Mouse (Mus musculus) testis, postnatal 14 days (tissue): ENCODE measurements at regions not wholly inside any gene's neighbourhood (a gene's known extent, or its start where the extent isn't known, plus 50 kb on each side); places are given as distances from the start of the nearest gene placed in this dataset.

Source experiments
- DNase-seq: peaks from one replicate; pipeline ENCODE4 v3.0.0; 2021; ENCODE audit warnings: low spot score

- no peak for DNase-seq
These were observed 613.0 kb downstream of the Nfib start for GRCm38 (mm10) chr4:82092296-82093230.

DNA sequence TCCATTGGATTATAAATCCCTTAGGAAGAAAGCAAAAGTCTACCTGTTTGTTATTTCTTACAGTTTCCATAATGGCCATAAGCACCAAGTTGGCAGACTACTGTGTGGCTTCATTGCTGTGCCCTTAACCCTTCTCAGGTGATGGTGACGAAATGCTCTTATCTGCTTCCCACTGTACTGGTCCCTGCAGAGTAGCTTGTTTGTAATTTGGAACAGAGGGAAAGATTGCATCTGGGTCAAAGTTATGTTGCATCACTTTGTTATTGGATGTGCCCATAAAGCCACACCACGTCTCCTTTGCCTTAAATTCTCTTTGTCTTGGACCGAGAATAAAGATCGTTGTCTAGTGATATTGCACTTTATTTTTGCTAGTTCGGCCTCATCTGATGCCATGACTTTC, 615.9 kb downstream of the Nfib start:
- no peak for DNase-seq

DNA sequence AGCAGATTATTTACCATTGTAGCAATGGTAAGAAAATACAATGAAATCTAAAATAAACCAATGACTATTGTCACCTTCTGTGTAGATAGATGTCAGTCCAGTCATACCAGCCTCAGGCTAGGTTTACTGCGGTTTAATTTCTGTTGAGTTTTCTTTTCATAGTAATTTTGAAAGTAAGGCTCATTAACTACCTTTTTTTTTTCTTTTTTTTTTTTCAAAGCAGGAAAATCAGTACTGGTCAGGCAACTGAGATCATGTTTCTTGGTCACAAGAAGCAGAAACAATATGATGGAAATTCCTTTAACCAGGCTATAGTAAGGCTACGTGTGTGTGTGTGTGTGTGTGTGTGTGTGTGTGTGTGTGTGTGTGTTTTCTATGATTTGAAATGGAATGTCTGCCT, 622.0 kb downstream of the Nfib start:
- no peak for DNase-seq

- no peak for DNase-seq
These were observed 625.4 kb upstream of the Mpdz start for GRCm38 (mm10) chr4:82068050-82068449.

DNA sequence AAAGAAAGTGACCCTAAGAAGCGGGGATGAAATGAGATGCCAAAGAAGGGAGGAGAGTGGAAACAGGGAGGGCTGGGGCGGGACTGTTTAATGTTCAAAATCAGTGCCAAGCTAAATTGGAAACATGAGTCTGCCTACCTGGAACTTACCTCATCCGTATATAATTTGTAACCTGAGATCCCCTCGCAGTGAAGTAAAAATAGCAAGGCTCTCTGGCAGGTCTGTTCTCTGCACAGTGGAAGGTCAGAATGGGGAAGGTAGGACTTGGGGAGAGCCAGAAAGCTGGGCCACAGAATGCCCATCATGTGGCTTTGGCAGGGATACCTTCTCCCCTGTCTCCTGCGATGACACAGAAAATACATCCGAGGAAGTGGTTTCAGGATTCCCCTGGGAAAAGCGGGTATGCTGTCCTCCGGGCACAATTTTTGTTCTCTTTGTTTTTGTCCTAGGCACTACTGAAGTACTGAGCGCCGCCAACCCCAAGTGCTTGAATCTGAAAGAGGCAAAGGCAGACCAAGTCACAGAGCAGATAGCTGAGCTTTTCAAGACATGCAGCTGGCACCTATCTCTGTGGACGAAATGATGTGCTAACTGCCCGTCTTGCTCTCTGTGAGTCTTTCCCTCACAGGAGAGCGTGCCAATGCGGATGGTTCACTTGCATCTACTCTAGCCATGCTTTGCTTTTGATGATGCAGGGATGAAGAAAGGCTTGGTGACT, 623.2 kb upstream of the Mpdz start:
- DNase-seq, result no peak

DNA sequence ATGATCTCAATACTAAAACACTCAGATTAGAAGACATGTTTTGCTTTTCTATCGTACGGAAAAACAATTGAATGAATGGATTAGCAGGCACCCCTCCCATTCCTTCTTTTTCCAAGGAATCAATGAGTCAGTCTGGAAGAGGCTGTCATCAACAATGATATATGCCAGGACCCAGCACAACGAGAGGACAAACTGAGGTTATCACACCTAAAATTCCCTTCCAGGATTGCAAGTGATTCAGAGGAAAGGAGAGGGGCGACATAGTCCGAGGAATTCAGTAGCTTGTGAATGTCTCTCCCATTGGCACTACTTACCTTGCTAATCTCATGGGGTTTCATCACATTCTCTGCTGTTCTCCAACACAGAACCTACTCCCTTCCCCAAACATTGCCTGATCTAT, 620.1 kb upstream of the Mpdz start:
- DNase-seq, result no peak

- DNase-seq, result no peak
These were observed 614.1 kb upstream of the Mpdz start for GRCm38 (mm10) chr4:82056671-82057070.

- no peak for DNase-seq
These were observed 605.6 kb upstream of the Mpdz start for GRCm38 (mm10) chr4:82048171-82048570.

- DNase-seq, result no peak
These were observed 594.9 kb upstream of the Mpdz start for GRCm38 (mm10) chr4:82037473-82037872.

DNA sequence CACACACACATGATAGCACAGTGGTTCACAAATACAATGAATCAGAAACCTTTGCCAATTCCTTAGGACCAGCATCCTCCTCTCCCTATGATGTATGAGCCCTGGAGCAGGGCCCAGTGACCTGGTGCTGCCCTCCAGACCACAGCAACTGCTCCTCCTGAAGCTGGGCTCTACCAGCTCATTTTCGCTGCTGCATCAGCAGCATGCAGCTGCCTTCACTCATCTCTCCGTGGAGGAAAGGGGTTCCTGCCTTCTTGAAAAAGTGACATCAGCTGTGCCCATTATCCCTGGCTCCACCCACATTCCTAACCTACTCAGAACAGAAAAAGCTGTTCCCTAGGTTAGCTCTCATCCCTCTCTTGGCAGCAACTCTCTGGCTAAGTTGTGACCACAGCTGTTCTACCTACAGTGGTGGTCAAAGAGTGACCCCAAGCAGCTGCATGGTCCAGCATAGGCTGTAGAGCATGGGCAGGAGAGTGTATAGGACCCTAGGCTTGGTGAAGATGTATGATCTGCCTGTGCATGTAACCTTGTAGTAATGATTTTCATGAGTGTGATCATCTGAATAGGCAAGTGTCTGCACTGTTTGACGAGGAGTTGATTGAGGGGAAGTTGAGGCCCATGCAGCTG, 592.6 kb upstream of the Mpdz start:
- no peak for DNase-seq

GRCm38 (mm10) chr4:82029237-82029636, 586.6 kb upstream of the Mpdz start:
- DNase-seq, result no peak

- no peak for DNase-seq
These were observed 584.8 kb upstream of the Mpdz start for GRCm38 (mm10) chr4:82027447-82027881.

DNA sequence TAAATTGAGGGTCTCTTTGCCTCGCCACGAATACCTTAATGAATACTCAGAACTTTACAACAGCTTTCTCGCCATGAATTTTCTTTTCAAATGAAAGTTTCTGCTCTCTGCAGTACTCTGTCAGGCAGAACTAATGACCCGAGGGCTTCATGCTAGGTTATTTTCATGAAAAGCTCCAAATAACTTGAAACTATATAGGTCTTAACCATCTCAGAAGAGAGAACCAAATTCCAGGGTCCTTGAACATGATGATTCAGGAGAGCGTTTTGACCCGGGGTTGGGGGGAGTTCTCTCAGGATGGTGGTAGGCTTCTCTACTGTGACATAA, 558.8 kb upstream of the Mpdz start:
- DNase-seq, result no peak

DNA sequence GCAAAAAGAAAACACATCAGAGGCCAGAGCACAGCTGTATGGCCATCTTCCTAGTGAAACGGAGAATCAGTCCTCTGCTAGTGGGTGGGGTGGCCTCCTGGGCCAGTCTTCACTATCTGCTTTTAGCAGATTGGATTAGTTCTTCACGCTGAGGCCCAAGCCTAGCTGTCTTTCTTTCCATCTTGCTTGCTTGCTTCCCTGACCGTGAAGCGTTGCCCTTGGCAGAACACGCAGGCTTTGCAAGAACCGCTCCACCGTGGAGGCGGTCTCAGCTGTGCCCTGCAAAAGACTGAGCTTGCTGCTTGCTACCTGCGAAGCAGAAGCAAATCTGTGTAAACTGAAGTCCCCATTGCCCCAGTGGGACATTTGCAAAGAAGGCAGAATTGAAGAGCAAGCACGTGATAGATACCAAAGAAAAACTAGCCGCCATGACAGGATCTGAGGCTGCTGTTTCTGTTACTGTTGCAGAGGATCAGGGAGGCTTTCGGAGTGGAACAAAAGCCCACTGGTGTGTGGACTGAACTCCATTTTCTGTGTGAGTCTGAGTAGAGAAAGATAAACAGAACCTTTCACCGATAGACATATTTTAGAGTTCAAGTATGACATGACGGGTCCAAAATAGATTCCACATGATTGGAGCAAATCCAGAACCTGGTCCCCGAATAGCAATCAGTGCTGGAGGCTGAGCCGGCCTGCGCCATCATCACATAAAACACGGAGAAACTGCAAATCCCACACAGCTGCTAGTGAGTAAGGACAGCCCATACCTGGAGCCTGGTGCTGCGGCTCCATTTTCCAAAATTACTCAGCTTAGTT, 558.2 kb upstream of the Mpdz start:
- no peak for DNase-seq

DNA sequence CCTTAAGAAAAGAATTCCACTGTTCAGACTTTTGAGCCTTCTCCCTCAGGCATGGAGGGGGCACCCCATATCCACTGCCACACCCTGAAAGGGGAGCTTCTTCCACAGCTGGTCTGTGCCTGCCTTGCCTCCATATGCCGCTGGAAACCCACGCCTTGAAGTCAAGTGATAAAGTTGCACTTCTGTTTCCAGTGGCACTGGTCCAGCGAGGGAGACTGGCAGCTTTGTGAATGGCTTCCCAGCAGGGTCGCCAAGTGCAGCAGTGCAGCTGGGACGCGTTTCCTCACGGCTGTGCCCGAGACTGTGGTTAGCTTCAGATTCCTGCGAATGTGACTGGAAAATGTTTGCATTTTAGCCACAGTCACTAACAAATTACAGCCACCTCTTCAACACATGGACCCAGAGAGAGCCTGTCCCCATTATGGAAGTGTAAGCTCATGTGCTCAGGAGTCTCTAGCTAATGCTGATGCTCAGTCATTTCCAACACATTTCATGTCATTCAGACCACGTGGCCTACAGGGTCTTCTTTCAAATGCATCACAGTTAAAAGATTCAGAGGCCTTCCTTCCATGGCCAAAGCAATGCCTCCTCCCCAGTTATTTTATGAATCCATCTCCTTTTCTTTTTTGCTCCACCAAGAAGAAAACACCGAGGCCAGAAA, 557.2 kb upstream of the Mpdz start:
- DNase-seq, result no peak

- DNase-seq, result no peak
These were observed 556.5 kb upstream of the Mpdz start for GRCm38 (mm10) chr4:81999093-81999492.

DNA sequence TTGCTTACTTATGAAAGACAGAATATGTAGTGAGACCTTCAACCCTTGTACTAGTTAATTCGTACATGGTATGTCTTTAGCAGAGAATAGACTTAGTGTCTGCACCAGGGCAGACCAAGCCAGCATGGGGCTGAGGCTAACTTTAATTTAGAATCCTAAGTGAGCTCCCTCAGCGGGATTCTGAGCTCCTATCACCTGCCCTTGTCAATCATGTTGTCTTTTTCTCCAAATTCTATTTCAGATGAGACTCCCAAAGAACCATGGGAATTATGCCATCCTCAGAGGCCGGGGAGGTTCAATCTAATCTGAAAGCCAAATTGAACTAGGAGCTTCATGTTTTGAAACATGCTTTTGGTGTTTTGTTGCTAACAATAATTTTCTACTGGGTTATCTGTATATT, 553.8 kb upstream of the Mpdz start:
- DNase-seq, result no peak

- DNase-seq, result no peak
These were observed 552.6 kb upstream of the Mpdz start for GRCm38 (mm10) chr4:81995243-81995642.

DNA sequence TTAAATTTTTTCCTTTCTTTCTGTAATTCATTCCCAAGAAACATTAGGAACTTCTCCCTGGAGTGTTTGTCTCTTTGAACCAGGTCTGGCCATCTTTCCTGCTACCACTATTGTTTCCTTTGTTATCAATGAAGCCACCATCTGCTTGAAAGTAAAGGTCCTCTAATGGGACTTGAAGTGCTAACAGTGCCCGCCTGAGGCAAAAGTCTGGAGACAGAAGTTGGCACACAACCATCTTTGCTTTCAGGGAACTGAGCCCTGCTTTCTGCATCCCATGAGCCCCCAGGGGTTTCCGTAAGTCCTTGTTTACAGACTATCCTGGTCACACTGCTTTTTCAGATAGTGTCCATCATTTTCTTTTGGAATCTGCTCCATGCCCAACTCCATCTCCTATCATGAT, 546.2 kb upstream of the Mpdz start:
- no peak for DNase-seq

DNA sequence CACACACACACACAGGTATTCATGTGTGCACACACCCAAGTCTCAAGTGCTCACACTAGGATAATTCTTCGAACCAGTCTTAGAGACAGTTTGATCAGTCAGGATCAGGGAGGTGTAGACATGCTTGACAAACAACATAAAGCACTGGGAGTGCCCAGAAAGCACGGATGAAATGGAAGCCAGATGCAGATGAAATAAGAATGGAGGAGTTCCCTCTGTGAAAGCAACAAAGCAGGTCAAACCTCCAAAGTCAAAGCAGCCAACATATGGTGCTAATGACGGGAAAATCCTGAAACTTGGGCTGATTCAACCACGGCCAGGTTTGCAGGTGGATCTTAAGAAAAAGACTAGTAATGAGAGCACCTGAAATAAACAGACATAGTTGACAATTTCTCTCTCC, 544.0 kb upstream of the Mpdz start:
- no peak for DNase-seq

DNA sequence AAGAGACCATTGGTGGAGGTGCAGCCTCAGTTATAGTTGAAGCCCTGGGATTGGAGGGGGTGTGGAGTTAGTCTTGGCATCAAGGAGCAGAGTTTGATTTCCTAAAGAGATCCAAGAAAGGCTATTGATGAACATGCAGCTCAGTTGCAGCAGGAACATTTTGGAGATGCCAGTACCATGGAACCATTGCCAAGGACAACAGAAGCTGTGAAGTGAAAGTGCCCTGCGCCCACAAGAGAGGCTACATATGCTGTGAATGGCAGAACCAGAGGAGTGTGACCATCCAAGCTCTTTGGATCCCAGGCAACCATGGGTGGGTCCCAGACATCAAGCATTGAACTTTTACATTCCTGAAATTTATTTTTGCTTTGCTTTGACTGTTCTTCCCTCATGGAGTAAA, 539.2 kb upstream of the Mpdz start:
- no peak for DNase-seq

GRCm38 (mm10) chr4:81970472-81970871, 527.9 kb upstream of the Mpdz start:
- DNase-seq, result no peak
